Mouse (Mus musculus) adrenal gland, postnatal 14 days (tissue): ENCODE measurements at regions not wholly inside any gene's neighbourhood (a gene's known extent, or its start where the extent isn't known, plus 50 kb on each side); places are given as distances from the start of the nearest gene placed in this dataset.

Experiments
- DNase-seq: peaks from one replicate; pipeline ENCODE4 v3.0.0; 2021; ENCODE audit warnings: mixed read lengths

GRCm38 (mm10) chr12:9091951-9092350, 62.2 kb downstream of the Ttc32 start:
- no peak for DNase-seq

GRCm38 (mm10) chr12:9095061-9095460, 65.3 kb downstream of the Ttc32 start:
- no peak for DNase-seq

- no peak for DNase-seq
These were observed 76.6 kb downstream of the Ttc32 start for GRCm38 (mm10) chr12:9106416-9106815.

GRCm38 (mm10) chr12:9109806-9110205, 80.0 kb downstream of the Ttc32 start:
- no peak for DNase-seq

GRCm38 (mm10) chr12:9112161-9112674, 82.4 kb downstream of the Ttc32 start:
- no peak for DNase-seq

- DNase-seq = peak; percentile 19
These were observed 83.9 kb downstream of the Ttc32 start for GRCm38 (mm10) chr12:9113652-9114051.

- DNase-seq = no peak
These were observed 84.3 kb downstream of the Ttc32 start for GRCm38 (mm10) chr12:9114061-9114460.

- no peak for DNase-seq
These were observed 88.8 kb downstream of the Ttc32 start for GRCm38 (mm10) chr12:9118576-9118975.

- peak; percentile 18 for DNase-seq
These were observed 98.2 kb downstream of the Ttc32 start for GRCm38 (mm10) chr12:9127931-9128550.

GRCm38 (mm10) chr12:9128581-9129275, 98.9 kb downstream of the Ttc32 start:
- DNase-seq = peak; percentile 13

GRCm38 (mm10) chr12:9132621-9133020, 102.8 kb downstream of the Ttc32 start:
- DNase-seq = no peak

GRCm38 (mm10) chr12:9133890-9134870, 104.4 kb downstream of the Ttc32 start:
- DNase-seq = no peak

- DNase-seq = no peak
These were observed 121.2 kb downstream of the Ttc32 start for GRCm38 (mm10) chr12:9151001-9151400.

- no peak for DNase-seq
These were observed 121.6 kb downstream of the Ttc32 start for GRCm38 (mm10) chr12:9151426-9151825.

GRCm38 (mm10) chr12:9154491-9154890, 124.7 kb downstream of the Ttc32 start:
- DNase-seq = no peak

GRCm38 (mm10) chr12:9156794-9157193, 127.0 kb downstream of the Ttc32 start:
- no peak for DNase-seq

GRCm38 (mm10) chr12:9158751-9159150, 129.0 kb downstream of the Ttc32 start:
- DNase-seq = no peak

- no peak for DNase-seq
These were observed 135.7 kb downstream of the Ttc32 start for GRCm38 (mm10) chr12:9165367-9165940.

- DNase-seq = peak; percentile 54
These were observed 136.6 kb downstream of the Ttc32 start for GRCm38 (mm10) chr12:9166218-9166908.

- no peak for DNase-seq
These were observed 139.2 kb downstream of the Ttc32 start for GRCm38 (mm10) chr12:9169008-9169407.

- DNase-seq = no peak
These were observed 143.9 kb downstream of the Ttc32 start for GRCm38 (mm10) chr12:9173680-9174079.

GRCm38 (mm10) chr12:9174327-9174726, 144.5 kb downstream of the Ttc32 start:
- DNase-seq = no peak
